Mouse (Mus musculus) myocyte (in vitro differentiated cells): ENCODE measurements at regions not wholly inside any gene's neighbourhood (a gene's known extent, or its start where the extent isn't known, plus 50 kb on each side); places are given as distances from the start of the nearest gene placed in this dataset.

Experiments
- CEBPB ChIP-seq: IDR thresholded peaks from 2 replicates; pipeline ENCODE4 v1.6.1; 2011; ENCODE audit warnings: mild to moderate bottlenecking, moderate library complexity; ENCODE audit not compliant: poor library complexity, insufficient read depth, severe bottlenecking
- E2F4 ChIP-seq: IDR thresholded peaks from one replicate; pipeline ENCODE4 v1.6.1; 2011; ENCODE audit warnings: mild to moderate bottlenecking, control low read depth, moderate library complexity; ENCODE audit not compliant: insufficient read depth
- MAX ChIP-seq: IDR thresholded peaks from one replicate; pipeline ENCODE4 v1.6.1; 2011; ENCODE audit warnings: low read depth, mild to moderate bottlenecking, control low read depth
- MYOD1 ChIP-seq, 3 experiments: IDR thresholded peaks; one replicate each; pipeline ENCODE4 v1.6.1; 2011; ENCODE audit warnings: control low read depth in 2 of 3, low read depth in 2 of 3, mild to moderate bottlenecking in 2 of 3, moderate library complexity in 1 of 3; ENCODE audit not compliant: insufficient read length in 2 of 3, control insufficient read depth in 1 of 3
- POLR2A ChIP-seq: IDR thresholded peaks from one replicate; pipeline ENCODE4 v1.6.1; 2011; ENCODE audit warnings: low read depth, mild to moderate bottlenecking, control low read depth, moderate library complexity; ENCODE audit not compliant: insufficient read length
- REST ChIP-seq: IDR thresholded peaks from one replicate; pipeline ENCODE4 v1.6.1; 2011; ENCODE audit warnings: mild to moderate bottlenecking, control low read depth, moderate library complexity; ENCODE audit not compliant: insufficient read depth, insufficient read length
- TCF3 ChIP-seq: IDR thresholded peaks from one replicate; pipeline ENCODE4 v1.6.1; 2011; ENCODE audit warnings: low read depth, control low read depth; ENCODE audit not compliant: insufficient read length
- USF1 ChIP-seq: IDR thresholded peaks from one replicate; pipeline ENCODE4 v1.6.1; 2011; ENCODE audit warnings: low read depth, mild to moderate bottlenecking, control low read depth, moderate library complexity

DNA sequence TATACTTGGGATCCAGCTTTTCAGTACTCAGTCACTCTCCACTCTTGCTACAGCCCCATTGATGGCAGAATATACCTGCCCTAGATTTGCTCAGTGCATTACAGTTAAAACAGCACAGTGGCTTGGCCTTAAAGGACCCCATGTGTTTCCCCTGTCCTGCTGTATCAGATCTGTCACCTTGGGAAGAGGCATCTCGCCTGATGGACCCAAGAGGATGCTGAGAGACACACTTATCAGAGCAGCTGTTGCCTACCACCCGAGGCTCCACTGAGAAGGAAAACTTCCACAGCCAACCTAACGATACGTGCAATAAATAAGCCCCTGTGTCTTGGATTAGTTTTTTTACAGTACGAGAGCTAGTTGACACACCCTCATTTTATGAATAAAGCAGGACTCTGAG is 411.8 kb upstream of the Sall1 start:
- TF ChIP-seq POLR2A (no peak), MAX (no peak), USF1 (no peak), E2F4 (no peak), REST (no peak), MYOD1 (IDR thresholded peaks at IDR 0.05; ENCODE audit: control insufficient read depth in 1 of 3, insufficient read length in 2 of 3, low read depth in 2 of 3) (no peak), CEBPB (no peak), TCF3 (no peak)
